ENCODE assay signal across 14 mouse cellular contexts in the genomic region with DNA sequence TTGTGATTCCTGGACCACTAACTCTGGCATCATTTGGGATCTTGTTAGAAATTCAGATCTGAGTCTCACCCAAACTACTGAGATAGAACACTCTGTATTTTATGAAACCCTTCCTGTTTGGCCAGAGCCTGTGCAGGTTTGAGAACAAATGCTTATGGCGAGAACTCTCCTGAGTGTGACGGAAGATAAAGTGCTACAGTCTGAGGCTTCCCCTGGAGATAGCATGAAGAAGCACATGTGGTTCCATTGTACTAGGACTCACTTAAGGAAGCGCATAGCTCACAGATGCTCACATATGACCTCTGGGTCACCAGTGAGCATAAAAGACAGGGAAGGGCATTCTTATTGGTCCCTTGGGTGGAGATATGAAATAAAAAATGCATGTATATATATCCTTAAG.
"Had no signal": no experiment of that assay in that cellular context is flagged by ENCODE, and none has a peak within 500 bp of the region (broad histone marks: within the 10 kb centered on the region; RNA-seq: fewer than 3 reads in every experiment).

No protein-coding gene starts in this region.

- H3K36me3 ChIP-seq: lung, embryonic 15.5 days had no signal

- H3K4me3 ChIP-seq: lung, embryonic 15.5 days; megakaryocyte, embryonic 14.5 days had no signal

- H3K27ac ChIP-seq: kidney, postnatal 0 days; liver, embryonic 14.5 days; lung, embryonic 15.5 days had no signal

- ATAC-seq: inflammation-experienced regulatory T-cells, adult 6 months; intestine, embryonic 16.5 days had no signal

- H3K4me1 ChIP-seq: lung, embryonic 15.5 days had no signal

- H3K9me3 ChIP-seq: lung, embryonic 15.5 days; megakaryocyte, embryonic 14.5 days had no signal

- DNase-seq: kidney, adult 18-20 months; kidney, postnatal 25 days; lung, adult 18-20 months; lung, postnatal 10 days; lung, postnatal 36 days; midbrain, embryonic 14.5 days had no signal

- H3K4me2 ChIP-seq: liver, embryonic 11.5 days; lung, embryonic 15.5 days; midbrain, embryonic 11.5 days had no signal

- H3K27me3 ChIP-seq: lung, embryonic 15.5 days; megakaryocyte, embryonic 14.5 days had no signal

- H3K9ac ChIP-seq: liver, embryonic 14.5 days; lung, embryonic 15.5 days had no signal
